Mouse (Mus musculus) olfactory bulb, adult 2 months (tissue): Measurements from ENCODE around the gene Actrt3. TPM values are rescaled to one million over a fixed set of nuclear protein-coding genes. Genes with fewer than 3 reads are reported as not detected.

Experiments used
- H3K27ac ChIP-seq: fragments of 200-500 bp; 2 replicates; pipeline ENCODE4 v1.5.1; 2012; ENCODE audit warnings: low read depth, low read length; ENCODE audit not compliant: insufficient read depth
- H3K4me1 ChIP-seq: fragments of 200-500 bp; 2 replicates; pipeline ENCODE4 v1.6.1; 2012; ENCODE audit warnings: low read length; ENCODE audit not compliant: control insufficient read depth, insufficient read depth
- H3K4me3 ChIP-seq: fragments of 200-500 bp; 2 replicates; pipeline ENCODE4 v1.5.1; 2012; ENCODE audit warnings: mild to moderate bottlenecking, low read depth, low read length, moderate library complexity; ENCODE audit not compliant: insufficient read depth
- CTCF ChIP-seq: fragments of 200-500 bp; IDR thresholded peaks from 2 replicates; pipeline ENCODE4 v1.5.1; 2012; ENCODE audit warnings: low read depth, mild to moderate bottlenecking, low read length, moderate library complexity; ENCODE audit not compliant: insufficient read depth
- POLR2A ChIP-seq: fragments of 200-500 bp; IDR thresholded peaks from 2 replicates; pipeline ENCODE4 v1.6.1; 2012; ENCODE audit warnings: mild to moderate bottlenecking, low read depth, low read length, moderate library complexity; ENCODE audit not compliant: insufficient read depth
- WGBS: fragments of 180-500 bp; shearing (Covaris S2); methylation state at CpG from one replicate; pipeline ENCODE4 v1.1.7; 2018; 5-methylcytosine and 5-hydroxymethylcytosine counted together
- polyA plus RNA-seq: library from polyadenylated mRNA; stranded (reverse); fragments of >200 nt; gene quantifications from 2 replicates; pipeline ENCODE4 v1.2.4, GENCODE M21; 2012; ENCODE audit warnings: low replicate concordance; ENCODE audit not compliant: missing spikeins, insufficient read depth, insufficient read length

Gene Actrt3
- polyA plus RNA-seq, result not detected in 2 replicates

GRCm38 (mm10) chr3:30599711-30600545 is at the start of gene Actrt3:
Gene Actrt3 (minus strand): TSS chr3:30599939.
- Histone ChIP-seq H3K27ac (peak within 1 kb of the TSS; percentile 30; the same call in 1 of the 2 replicates), H3K4me3 (peak within 1 kb of the TSS; percentile 52), H3K4me1 (peaks cover 8% of the 10 kb centered on the region)
- no peak for TF ChIP-seq CTCF
- no peak for TF ChIP-seq POLR2A
- WGBS, result 7% methylated on average over 32 of the region's 32 CpGs

DNA sequence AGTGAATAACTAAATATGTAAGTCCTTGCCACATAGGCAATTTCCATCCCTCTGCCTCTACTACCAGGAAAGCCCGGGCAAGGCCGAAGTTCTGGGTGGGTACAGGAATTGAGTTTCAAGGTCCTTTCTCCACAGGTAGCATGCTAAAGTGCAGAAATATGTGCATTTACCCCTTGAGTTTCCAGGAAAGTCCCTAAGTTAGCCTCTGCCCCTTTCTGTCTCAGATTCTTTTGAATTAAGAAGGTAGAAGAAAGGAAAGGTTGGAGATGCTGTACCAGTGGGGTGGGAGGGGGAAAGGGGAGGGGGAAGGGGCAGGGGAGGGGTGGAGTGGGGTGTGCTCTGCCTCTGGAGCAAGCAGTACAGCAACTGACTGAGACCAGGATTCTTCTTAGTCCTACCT is 48.7 kb upstream of the Actrt3 start:
- Histone ChIP-seq H3K4me1 (peaks cover 14% of the 10 kb centered on the region), H3K4me3 (no peak overlapping the region), H3K27ac (no peak overlapping the region)
- 98% methylated on average over 2 of the region's 2 CpGs for WGBS
- TF ChIP-seq POLR2A, result no peak
- TF ChIP-seq CTCF, result no peak

GRCm38 (mm10) chr3:30647440-30648090 is 47.8 kb upstream of the Actrt3 start, which contains the start of gene Lrrc34:
Gene Lrrc34 (minus strand): TSS chr3:30647869.
- H3K27ac ChIP-seq, result no peak within 1 kb of the TSS
- TF ChIP-seq POLR2A (no peak), CTCF (no peak)
- H3K4me3 ChIP-seq, result no peak within 1 kb of the TSS
- H3K4me1 ChIP-seq, result peaks cover 14% of the 10 kb centered on the region
- 11% methylated on average over 25 of the region's 25 CpGs for WGBS

GRCm38 (mm10) chr3:30646761-30647160 is 47.0 kb upstream of the Actrt3 start:
- Histone ChIP-seq H3K27ac (no peak overlapping the region), H3K4me1 (peaks cover 14% of the 10 kb centered on the region), H3K4me3 (no peak overlapping the region)
- WGBS, result 60% methylated on average over 8 of the region's 8 CpGs
- TF ChIP-seq POLR2A (no peak), CTCF (no peak)

DNA sequence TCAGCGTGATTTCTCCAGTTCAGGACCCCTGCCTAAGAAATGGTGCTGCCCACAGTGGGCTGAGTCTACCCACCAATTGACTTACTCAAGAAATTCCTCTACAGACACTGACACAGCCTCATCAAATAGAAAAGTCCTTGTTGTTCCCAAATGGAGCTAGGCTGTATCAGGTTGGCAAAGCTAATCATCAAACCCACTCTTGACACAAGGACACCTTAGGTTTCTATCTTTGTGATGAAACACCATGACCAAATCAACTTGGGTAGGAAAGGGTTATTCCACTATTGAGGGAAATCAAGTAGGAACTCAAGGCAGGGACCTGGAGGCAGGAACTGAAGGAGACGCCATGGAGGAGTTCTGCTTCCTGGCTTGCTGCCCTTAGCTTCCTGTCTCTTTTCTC is 44.5 kb upstream of the Actrt3 start, which contains the start of gene Lrriq4:
Lrriq4 (plus strand) TSS at position 301 of the 400 bp plus-strand sequence.
- Histone ChIP-seq H3K27ac (no peak within 1 kb of the TSS), H3K4me1 (peaks cover 5% of the 10 kb centered on the region; the same call in 1 of the 2 replicates), H3K4me3 (no peak within 1 kb of the TSS)
- TF ChIP-seq CTCF (no peak), POLR2A (no peak)
- WGBS, result 76% methylated on average over 2 of the region's 2 CpGs

GRCm38 (mm10) chr3:30635629-30636028 is 35.9 kb upstream of the Actrt3 start:
- TF ChIP-seq CTCF (no peak), POLR2A (no peak)
- WGBS, result 82% methylated on average over 4 of the region's 4 CpGs

DNA sequence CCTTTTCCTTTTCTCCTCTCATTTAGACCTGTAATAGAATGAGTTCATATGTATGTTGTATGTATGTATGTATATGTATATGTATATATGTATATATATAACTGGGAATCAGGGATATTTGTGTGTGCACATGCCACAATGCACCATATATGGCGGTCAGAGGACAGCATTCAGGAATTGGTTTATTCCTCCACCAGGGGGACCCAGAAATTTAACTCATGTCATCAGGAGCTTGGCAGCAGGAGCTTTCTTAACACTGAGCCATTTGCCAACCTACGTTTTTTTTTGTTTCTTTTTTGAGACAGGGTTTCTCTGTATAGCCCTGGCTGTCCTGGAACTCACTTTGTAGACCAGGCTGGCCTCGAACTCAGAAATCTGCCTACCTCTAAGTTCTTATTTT is 33.9 kb upstream of the Actrt3 start:
- Histone ChIP-seq H3K4me1 (no peaks in the 10 kb centered on the region), H3K4me3 (no peak overlapping the region), H3K27ac (no peak overlapping the region)
- TF ChIP-seq CTCF (no peak), POLR2A (no peak)
- WGBS, result 68% methylated on average over 3 of the region's 3 CpGs

More at GRCm38 (mm10) chr3:30635629-30636028, 35.9 kb upstream of the Actrt3 start:
- Histone ChIP-seq H3K4me1 (no peaks in the 10 kb centered on the region), H3K27ac (no peak overlapping the region), H3K4me3 (no peak overlapping the region)

DNA sequence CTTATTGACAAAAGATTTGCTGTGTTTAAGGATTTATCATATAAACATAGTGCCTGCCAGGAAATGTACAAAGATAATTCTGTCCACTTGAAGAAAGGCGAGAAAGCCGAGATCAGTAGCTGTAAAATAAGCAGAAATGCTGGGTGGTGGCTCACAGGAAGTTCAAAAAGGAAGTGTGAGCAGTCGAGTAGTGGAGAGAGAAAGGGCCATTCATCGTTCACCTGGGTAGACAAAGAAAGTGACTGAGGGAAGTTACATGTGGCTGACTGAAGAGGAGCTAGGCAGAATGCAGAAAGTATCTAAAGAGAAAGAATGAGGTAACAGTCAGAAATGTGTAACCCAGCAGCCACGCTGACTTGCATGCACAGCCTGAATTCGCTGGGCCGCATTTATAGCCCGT is 20.4 kb upstream of the Actrt3 start:
- TF ChIP-seq CTCF, result no peak
- no peak for TF ChIP-seq POLR2A
- Histone ChIP-seq H3K27ac (no peak overlapping the region), H3K4me1 (no peaks in the 10 kb centered on the region), H3K4me3 (no peak overlapping the region)
- WGBS, result 84% methylated on average over 8 of the region's 8 CpGs

DNA sequence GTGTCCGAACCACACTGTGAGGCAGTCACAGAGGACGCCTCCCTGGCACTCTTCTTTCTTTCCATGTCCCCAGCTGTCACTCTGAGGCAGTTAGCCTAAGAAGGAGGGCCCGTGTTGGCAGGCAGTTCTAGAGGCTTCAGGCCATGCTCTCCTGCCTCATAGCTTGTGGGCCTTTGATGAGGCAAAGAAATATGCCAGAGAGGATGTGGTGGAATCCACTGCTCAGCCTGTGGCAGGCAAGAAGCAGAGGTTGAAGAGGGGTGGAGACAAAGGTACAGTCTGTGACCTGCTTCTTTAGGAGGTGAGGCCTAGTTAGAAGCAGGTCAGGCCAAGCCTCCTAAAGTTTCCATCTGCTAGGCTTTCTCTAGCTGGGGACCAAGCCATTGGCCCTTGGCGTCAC is 11.2 kb upstream of the Actrt3 start:
- WGBS, result 87% methylated on average over 4 of the region's 4 CpGs
- no peak overlapping the region for H3K4me3 ChIP-seq
- H3K4me1 ChIP-seq, result peaks cover 6% of the 10 kb centered on the region
- H3K27ac ChIP-seq, result no peak overlapping the region
- TF ChIP-seq CTCF, result no peak
- no peak for TF ChIP-seq POLR2A
